Comparison of ENCODE assay signal across 27 mouse cellular contexts in genomic region chr5:17865432-17865831, GRCm38 (mm10). TPM values are rescaled to one million over a fixed set of nuclear protein-coding genes. Genes with fewer than 3 reads are reported as not detected.
DNase-seq lines count a peak whose midpoint lies in the region; ATAC-seq and TF ChIP-seq lines count a peak whose summit lies in the region.
"Had no signal": no experiment of that assay in that cellular context is flagged by ENCODE, and none has a peak within 500 bp of the region (broad histone marks: within the 10 kb centered on the region; RNA-seq: fewer than 3 reads in every experiment).

No protein-coding gene starts in this region.

- H3K9me3 ChIP-seq in stomach, embryonic 15.5 days, result no peaks in the 10 kb centered on the region
- H3K9me3 ChIP-seq in stomach, postnatal 0 days (ENCODE audit: control insufficient read depth, low read length), result no peaks in the 10 kb centered on the region
- H3K9me3 ChIP-seq in forebrain, embryonic 16.5 days (ENCODE audit: control insufficient read depth, low read length), result 0 out of 2 replicates have a peak, but pooled peaks cover 4% of the 10 kb centered on the region
- H3K9me3 ChIP-seq: embryonic facial prominence, embryonic 12.5 days; embryonic facial prominence, embryonic 15.5 days; forebrain, embryonic 10.5 days; forebrain, embryonic 12.5 days; G1E had no signal

- no peak overlapping the region for H3K4me2 ChIP-seq in stomach, embryonic 15.5 days
- H3K4me2 ChIP-seq in stomach, postnatal 0 days (replicated peaks; ENCODE audit: low read depth), result no peak overlapping the region
- no peak overlapping the region for H3K4me2 ChIP-seq in forebrain, embryonic 16.5 days (ENCODE audit: low read length)
- H3K4me2 ChIP-seq: embryonic facial prominence, embryonic 12.5 days; embryonic facial prominence, embryonic 15.5 days; forebrain, embryonic 12.5 days had no signal

- H3K4me3 ChIP-seq in stomach, embryonic 15.5 days (replicated peaks), result no peak overlapping the region
- H3K4me3 ChIP-seq in stomach, postnatal 0 days (ENCODE audit: low read depth, low read length), result no peak overlapping the region
- no peak overlapping the region for H3K4me3 ChIP-seq in forebrain, embryonic 16.5 days (replicated peaks; ENCODE audit: low read length)
- H3K4me3 ChIP-seq: embryonic facial prominence, embryonic 12.5 days; embryonic facial prominence, embryonic 15.5 days; erythroblast, embryonic 14.5 days; forebrain, embryonic 10.5 days; forebrain, embryonic 12.5 days had no signal

- no peak overlapping the region for H3K9ac ChIP-seq in stomach, embryonic 15.5 days
- no peak overlapping the region for H3K9ac ChIP-seq in stomach, postnatal 0 days (ENCODE audit: low read length)
- no peak overlapping the region for H3K9ac ChIP-seq in forebrain, embryonic 16.5 days (replicated peaks; ENCODE audit: low read depth, low read length)
- H3K9ac ChIP-seq: embryonic facial prominence, embryonic 12.5 days; embryonic facial prominence, embryonic 15.5 days; forebrain, embryonic 12.5 days; forebrain, postnatal 0 days had no signal

- H3K4me1 ChIP-seq in stomach, embryonic 15.5 days, result no peaks in the 10 kb centered on the region
- H3K4me1 ChIP-seq in stomach, postnatal 0 days (replicated peaks; ENCODE audit: control insufficient read depth, insufficient read depth), result no peaks in the 10 kb centered on the region
- no peaks in the 10 kb centered on the region for H3K4me1 ChIP-seq in forebrain, embryonic 16.5 days (replicated peaks; ENCODE audit: control insufficient read depth, insufficient read depth, low read length)
- H3K4me1 ChIP-seq: embryonic facial prominence, embryonic 12.5 days; embryonic facial prominence, embryonic 15.5 days; forebrain, embryonic 10.5 days; forebrain, embryonic 12.5 days had no signal

- no peak for TF ChIP-seq CTCF in stomach, postnatal 0 days (IDR thresholded peaks at IDR 0.05; ENCODE audit: low read depth)

- TF ChIP-seq EP300 in stomach, postnatal 0 days (optimal IDR thresholded peaks at IDR 0.05), result no peak

- H3K36me3 ChIP-seq in stomach, embryonic 15.5 days, result no peaks in the 10 kb centered on the region
- no peaks in the 10 kb centered on the region for H3K36me3 ChIP-seq in stomach, postnatal 0 days (ENCODE audit: control insufficient read depth, insufficient read depth, low read length)
- H3K36me3 ChIP-seq in forebrain, embryonic 16.5 days (ENCODE audit: control insufficient read depth, insufficient read depth), result no peaks in the 10 kb centered on the region
- H3K36me3 ChIP-seq: embryonic facial prominence, embryonic 12.5 days; embryonic facial prominence, embryonic 15.5 days; forebrain, embryonic 10.5 days; forebrain, embryonic 12.5 days; G1E had no signal

- no peak overlapping the region for H3K27ac ChIP-seq in stomach, embryonic 15.5 days
- no peak overlapping the region for H3K27ac ChIP-seq in stomach, postnatal 0 days (replicated peaks)
- H3K27ac ChIP-seq in forebrain, embryonic 16.5 days (ENCODE audit: low read length), result no peak overlapping the region
- H3K27ac ChIP-seq: embryonic facial prominence, embryonic 12.5 days; embryonic facial prominence, embryonic 15.5 days; forebrain, embryonic 10.5 days; forebrain, embryonic 12.5 days had no signal

- DNase-seq in retina, postnatal 1 day, result peak; percentile 2
- DNase-seq in retina, embryonic 14.5 days (ENCODE audit: low spot score), result no peak
- no peak for DNase-seq in stomach, postnatal 0 days (ENCODE audit: low spot score)
- DNase-seq: adrenal gland, adult 8-10 months; adrenal gland, postnatal 14 days; adrenal gland, postnatal 36 days; B cell, adult 2 months; cerebellum, adult 11-12 months; cerebellum, adult 2 months; cerebellum, adult 9-10 months; cerebellum, postnatal 10 days; cerebellum, postnatal 36 days; embryo, embryonic 11 days; forebrain, postnatal 0 days had no signal

- peak; percentile 82 for ATAC-seq in stomach, embryonic 15.5 days (ENCODE audit: insufficient read depth, low FRiP score, low read depth)
- peak; percentile 87 for ATAC-seq in stomach, postnatal 0 days (ENCODE audit: low FRiP score, low TSS enrichment)
- ATAC-seq in inflammation-experienced regulatory T-cells, adult 6 months, result no peak
- ATAC-seq in forebrain, embryonic 16.5 days, result no peak
- ATAC-seq: activated CD4-positive, CD25-positive, alpha-beta regulatory T cell, adult 4 months; CD4-positive, CD25-positive, alpha-beta regulatory T cell, adult 4 months; forebrain, embryonic 14.5 days; forebrain, postnatal 0 days; Patski had no signal

- no peaks in the 10 kb centered on the region for H3K27me3 ChIP-seq in stomach, embryonic 15.5 days (replicated peaks)
- H3K27me3 ChIP-seq in stomach, postnatal 0 days (ENCODE audit: control insufficient read depth, insufficient read depth, low read length), result no peaks in the 10 kb centered on the region
- H3K27me3 ChIP-seq in forebrain, embryonic 16.5 days (replicated peaks; ENCODE audit: control insufficient read depth, insufficient read depth, low read length), result no peaks in the 10 kb centered on the region
- H3K27me3 ChIP-seq: embryonic facial prominence, embryonic 12.5 days; embryonic facial prominence, embryonic 15.5 days; forebrain, embryonic 12.5 days had no signal

RNA-seq across cellular contexts. Expression of gene Cd36, which starts 23.2 kb away (rescaled TPM):
- polyA plus RNA-seq in stomach, embryonic 15.5 days (2015; fragmentation: Nextera tagmentation; extraction: Ambion mirVana), result 29.7 and 30.0 TPM in 2 replicates
- 28.2 and 35.9 TPM in 2 replicates for polyA plus RNA-seq in stomach, postnatal 0 days (2015; fragmentation: Nextera tagmentation; extraction: Ambion mirVana)
- under 1 TPM in 2 of 3 experiments, not detected in 1; 0.21 to 0.85 TPM for polyA plus RNA-seq in inflammation-experienced regulatory T-cells, adult 6 months (2017; shearing (Covaris generic))
- polyA plus RNA-seq in forebrain, embryonic 16.5 days (2015; fragmentation: Nextera tagmentation; extraction: Ambion mirVana), result 0.87 and 1.3 TPM in 2 replicates
- polyA plus RNA-seq: G1E had no signal

Comparison
In these comparisons a context has a peak if more than half of its experiments do, and no peak if none do; other contexts are left out.
1. ATAC-seq: peak in stomach, embryonic 15.5 days (single experiment) and stomach, postnatal 0 days (single experiment); none in inflammation-experienced regulatory T-cells, adult 6 months (single experiment) and forebrain, embryonic 16.5 days (single experiment).
2. RNA of gene Cd36, which starts 23.2 kb away (polyA plus RNA-seq): 28.2 to 35.9 TPM in stomach, postnatal 0 days and 29.7 to 30.0 TPM in stomach, embryonic 15.5 days; 0.87 to 1.3 TPM in forebrain, embryonic 16.5 days and 0.21 to 0.85 TPM in inflammation-experienced regulatory T-cells, adult 6 months; every median in the first group is over 10 times any median in the second.